Mouse (Mus musculus) limb, embryonic 12.5 days (tissue): ENCODE results near the gene Prr9. TPM values are rescaled to one million over a fixed set of nuclear protein-coding genes. Genes with fewer than 3 reads are reported as not detected.

Experiments
- ATAC-seq: fragments of 200-750 bp; cut with Nextera tagmentation; 2 replicates; pipeline ENCODE4 v1.8.0; 2017; ENCODE audit warnings: low read depth, moderate TSS enrichment; ENCODE audit not compliant: insufficient number of reproducible peaks, insufficient read depth, low FRiP score, low TSS enrichment
- H3K27ac ChIP-seq: fragments of 300-500 bp; sonication (generic); 2 replicates; pipeline ENCODE4 v1.5.1; 2016; ENCODE audit warnings: mild to moderate bottlenecking, moderate library complexity
- H3K27me3 ChIP-seq: fragments of 300-500 bp; sonication (generic); 2 replicates; pipeline ENCODE4 v1.6.1; 2016; ENCODE audit warnings: mild to moderate bottlenecking, moderate library complexity
- H3K36me3 ChIP-seq: fragments of 300-500 bp; sonication (generic); 2 replicates; pipeline ENCODE4 v1.6.1; 2016; ENCODE audit warnings: mild to moderate bottlenecking, moderate library complexity
- H3K4me1 ChIP-seq: fragments of 300-500 bp; sonication (generic); replicated peaks from 2 replicates; pipeline ENCODE4 v1.6.1; 2016
- H3K4me2 ChIP-seq: fragments of 300-500 bp; sonication (generic); 2 replicates; pipeline ENCODE4 v1.6.1; 2016; ENCODE audit warnings: mild to moderate bottlenecking, moderate library complexity
- H3K4me3 ChIP-seq: fragments of 300-500 bp; sonication (generic); replicated peaks from 2 replicates; pipeline ENCODE4 v1.5.1; 2016; ENCODE audit warnings: mild to moderate bottlenecking
- H3K9ac ChIP-seq: fragments of 300-500 bp; sonication (generic); replicated peaks from 2 replicates; pipeline ENCODE4 v1.6.1; 2016; ENCODE audit warnings: mild to moderate bottlenecking, moderate library complexity
- H3K9me3 ChIP-seq: fragments of 300-500 bp; sonication (generic); 2 replicates; pipeline ENCODE4 v1.6.1; 2016; ENCODE audit warnings: mild to moderate bottlenecking, moderate library complexity
- WGBS: fragments of 180-500 bp; shearing (Covaris S2); methylation state at CpG from one replicate; pipeline ENCODE4 v1.1.7; 2016; 5-methylcytosine and 5-hydroxymethylcytosine counted together
- polyA plus RNA-seq: library from polyadenylated mRNA; unstranded; fragments of >200 nt; fragmentation: Nextera tagmentation; extraction: Ambion mirVana; gene quantifications from 2 replicates; pipeline ENCODE4 v1.2.1, GENCODE M21; 2016

The Prr9 gene
- polyA plus RNA-seq, 1 experiment from 2014 or later = not detected

DNA sequence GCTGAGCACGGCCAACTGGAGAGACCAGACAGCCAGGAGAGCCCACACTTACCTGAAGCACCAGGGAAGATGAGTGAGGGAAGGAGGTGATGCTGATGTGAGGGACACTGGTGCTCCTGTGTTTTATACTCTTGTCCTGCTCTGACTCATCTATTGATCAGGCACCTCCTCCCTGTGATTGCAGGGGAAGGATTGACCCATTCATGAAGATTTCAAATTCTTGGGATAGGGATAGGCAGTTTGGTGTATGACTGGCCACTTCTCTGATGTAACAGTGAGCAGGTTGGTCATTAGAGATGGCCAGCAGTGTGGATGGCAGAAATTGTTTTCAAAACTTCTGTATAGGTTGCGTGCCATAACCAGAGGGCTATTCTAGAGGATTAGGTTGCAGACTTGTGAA is 40.7 kb downstream of the Prr9 start, which contains the start of gene Lor:
Gene Lor (minus strand): TSS at position 101 of the 400 bp plus-strand sequence.
- peak within 1 kb of the TSS; percentile 84; the same call in 1 of the 2 replicates for H3K27ac ChIP-seq
- 89% methylated on average over 2 of the region's 2 CpGs for WGBS
- no peak for ATAC-seq
- peak within 1 kb of the TSS; percentile 72 for H3K4me3 ChIP-seq
- peak within 1 kb of the TSS; percentile 79 for H3K4me2 ChIP-seq
- 0 out of 2 replicates have a peak, but pooled peaks cover 5% of the 10 kb centered on the region for H3K4me1 ChIP-seq
- no peak within 1 kb of the TSS; the same call in 1 of the 2 replicates for H3K9ac ChIP-seq
- no peaks in the 10 kb centered on the region for H3K36me3 ChIP-seq
- H3K27me3 ChIP-seq = peaks cover 32% of the 10 kb centered on the region
- no peaks in the 10 kb centered on the region for H3K9me3 ChIP-seq

DNA sequence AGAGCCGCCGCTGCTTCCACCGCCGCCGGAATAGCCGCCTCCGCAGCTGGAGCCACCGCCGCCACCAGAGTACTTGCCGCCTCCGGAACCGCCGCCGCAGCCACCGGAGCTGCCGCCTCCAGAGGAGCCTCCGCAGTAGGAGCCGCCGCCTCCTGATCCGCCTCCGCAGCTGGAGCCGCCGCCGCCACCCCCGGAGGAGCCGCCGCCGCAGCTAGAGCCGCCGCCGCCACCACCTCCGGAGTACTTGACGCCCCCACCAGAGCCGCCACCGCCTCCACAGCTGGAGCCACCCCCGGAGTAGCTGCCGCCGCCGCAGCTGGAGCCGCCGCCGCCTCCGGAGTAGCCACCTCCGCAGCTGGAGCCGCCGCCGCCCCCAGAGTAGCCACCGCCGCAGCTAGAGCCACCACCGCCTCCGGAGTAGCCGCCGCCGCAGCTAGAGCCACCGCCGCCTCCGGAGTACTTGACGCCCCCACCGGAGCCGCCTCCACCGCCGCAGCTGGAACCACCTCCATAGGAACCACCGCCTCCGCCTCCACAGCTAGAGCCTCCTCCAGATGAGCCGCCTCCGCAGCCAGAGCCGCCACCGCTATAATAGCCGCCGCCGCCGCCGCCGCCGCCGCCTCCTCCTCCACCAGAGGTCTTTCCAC is 42.3 kb downstream of the Prr9 start:
- H3K36me3 ChIP-seq = no peaks in the 10 kb centered on the region
- H3K9me3 ChIP-seq = no peaks in the 10 kb centered on the region
- H3K4me2 ChIP-seq = peak overlapping the region; percentile 79
- ATAC-seq = peak; percentile 78
- peak overlapping the region; percentile 75 for H3K9ac ChIP-seq
- 0 out of 2 replicates have a peak, but pooled peaks cover 5% of the 10 kb centered on the region for H3K4me1 ChIP-seq
- peaks cover 32% of the 10 kb centered on the region for H3K27me3 ChIP-seq
- peak overlapping the region; percentile 84 for H3K27ac ChIP-seq
- under 1% methylated on average over 70 of the region's 76 CpGs for WGBS
- peak overlapping the region; percentile 72 for H3K4me3 ChIP-seq

DNA sequence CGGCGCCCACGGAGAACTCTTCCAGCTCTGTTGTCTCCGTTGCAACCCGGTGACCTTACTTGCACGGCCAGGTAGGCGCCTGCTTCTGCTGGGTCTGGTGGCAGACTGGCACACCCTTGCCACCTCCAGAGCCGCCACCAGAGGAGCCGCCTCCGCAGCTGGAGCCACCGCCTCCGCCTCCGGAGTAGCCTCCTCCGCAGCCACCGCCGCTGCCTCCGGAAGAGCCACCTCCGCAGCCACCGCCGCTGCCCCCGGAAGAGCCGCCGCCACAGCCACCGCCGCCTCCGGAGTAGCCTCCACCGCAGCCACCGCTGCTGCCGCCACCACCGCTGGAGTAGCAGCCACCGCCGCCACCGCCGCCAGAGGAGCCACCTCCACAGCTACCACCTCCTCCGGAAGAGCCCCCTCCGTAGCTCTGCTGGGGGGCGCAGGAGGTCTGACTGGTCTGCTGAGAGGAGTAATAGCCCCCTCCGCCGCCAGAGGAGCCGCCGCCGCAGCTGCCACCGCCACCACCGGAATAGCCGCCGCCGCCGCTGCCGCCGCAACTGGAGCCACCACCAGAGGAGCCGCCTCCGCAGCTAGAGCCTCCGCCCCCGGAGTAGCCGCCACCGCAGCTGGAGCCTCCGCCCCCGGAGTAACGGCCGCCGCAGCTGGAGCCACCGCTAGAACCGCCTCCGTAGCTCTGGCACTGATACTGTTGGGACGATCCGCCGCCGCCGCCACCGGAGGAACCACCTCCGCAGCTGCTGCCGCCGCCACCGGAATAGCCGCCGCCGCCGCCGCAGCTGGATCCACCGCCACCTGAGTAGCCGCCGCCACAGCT is 43.1 kb downstream of the Prr9 start:
- H3K9me3 ChIP-seq = no peaks in the 10 kb centered on the region
- no peaks in the 10 kb centered on the region for H3K36me3 ChIP-seq
- peaks cover 32% of the 10 kb centered on the region for H3K27me3 ChIP-seq
- peak; percentile 81 for ATAC-seq
- H3K4me3 ChIP-seq = peak overlapping the region; percentile 72
- H3K27ac ChIP-seq = peak overlapping the region; percentile 84
- peak overlapping the region; percentile 79 for H3K4me2 ChIP-seq
- 0 out of 2 replicates have a peak, but pooled peaks cover 5% of the 10 kb centered on the region for H3K4me1 ChIP-seq
- peak overlapping the region; percentile 75 for H3K9ac ChIP-seq
- WGBS = under 1% methylated on average over 59 of the region's 82 CpGs

Other genes with a start within 250 kb of the Prr9 start
- gene Pglyrp3, start 109.4 kb downstream of the Prr9 start, polyA plus RNA-seq = 0.19 TPM in 1 of 2 replicates, not detected in the other
- 3.7 and 4.7 TPM in 2 replicates for gene Lor, start 40.8 kb downstream of the Prr9 start, polyA plus RNA-seq
- gene Lelp1, start 18.8 kb upstream of the Prr9 start, polyA plus RNA-seq = not detected in 2 replicates
- gene Sprr2a1, start 91.9 kb upstream of the Prr9 start, polyA plus RNA-seq = not detected in 2 replicates
- gene Sprr2a2, start 92.0 kb upstream of the Prr9 start, polyA plus RNA-seq = 0.90 and 1.0 TPM in 2 replicates
- not detected in 2 replicates for gene Sprr2a3, start 161.5 kb upstream of the Prr9 start, polyA plus RNA-seq
- not detected in 2 replicates for gene Sprr2b, start 192.7 kb upstream of the Prr9 start, polyA plus RNA-seq
- not detected in 2 replicates for gene Sprr2d, start 215.2 kb upstream of the Prr9 start, polyA plus RNA-seq
- not detected in 2 replicates for gene Sprr2e, start 228.2 kb upstream of the Prr9 start, polyA plus RNA-seq
- not detected in 2 replicates for gene Sprr2f, start 241.2 kb upstream of the Prr9 start, polyA plus RNA-seq